ENCODE assay signal across 17 mouse cellular contexts in the genomic region with DNA sequence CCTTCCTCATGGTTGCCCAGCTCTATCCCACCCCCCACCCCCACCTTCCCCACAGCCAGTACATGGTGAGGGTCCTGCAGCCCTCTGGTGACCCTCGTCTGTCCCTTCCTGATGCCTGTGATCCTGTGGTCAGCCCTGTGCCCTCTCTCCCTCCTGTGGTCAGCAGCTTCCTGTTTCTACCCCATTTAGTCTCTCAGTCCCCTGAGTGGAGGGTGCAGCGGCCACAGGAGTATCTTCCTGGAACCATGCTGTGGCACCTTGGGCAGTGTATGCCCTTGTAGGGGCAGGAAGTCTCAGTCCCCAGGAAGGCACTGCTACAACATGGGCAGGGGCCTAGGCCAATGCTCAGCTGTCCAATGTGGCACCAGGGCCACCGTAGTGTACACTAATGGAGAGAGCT. TPM values are rescaled to one million over a fixed set of nuclear protein-coding genes. Genes with fewer than 3 reads are reported as not detected.
DNase-seq lines count a peak whose midpoint lies in the region; ATAC-seq lines count a peak whose summit lies in the region.
"Had no signal": no experiment of that assay in that cellular context is flagged by ENCODE, and none has a peak within 500 bp of the region (broad histone marks: within the 10 kb centered on the region; RNA-seq: fewer than 3 reads in every experiment).

No protein-coding gene starts in this region.

- no peaks in the 10 kb centered on the region for H3K36me3 ChIP-seq in liver, embryonic 11.5 days (ENCODE audit: control insufficient read depth, insufficient read depth, low read length)
- H3K36me3 ChIP-seq: lung, embryonic 15.5 days; midbrain, embryonic 13.5 days had no signal

- DNase-seq in lung, postnatal 36 days = peak; percentile 46
- DNase-seq in lung, postnatal 14 days = no peak
- DNase-seq in liver, embryonic 11.5 days (ENCODE audit: low spot score) = no peak
- DNase-seq in ovary, postnatal 14 days (ENCODE audit: low spot score) = no peak
- DNase-seq in left cerebral cortex, postnatal 25 days (ENCODE audit: low spot score in 2 of 2) = no peak
- DNase-seq: adrenal gland, postnatal 10 days; cerebellum, postnatal 10 days; heart, adult 18-20 months; kidney, postnatal 10 days; thymus, adult 18-20 months had no signal

- H3K9me3 ChIP-seq in liver, embryonic 11.5 days (ENCODE audit: control insufficient read depth, low read length) = no peaks in the 10 kb centered on the region
- H3K9me3 ChIP-seq: lung, embryonic 15.5 days; midbrain, embryonic 13.5 days had no signal

- H3K9ac ChIP-seq in liver, embryonic 11.5 days (ENCODE audit: low read depth, low read length) = no peak overlapping the region
- H3K9ac ChIP-seq: lung, embryonic 15.5 days; midbrain, embryonic 13.5 days had no signal

- H3K4me2 ChIP-seq in liver, embryonic 11.5 days = peak overlapping the region; percentile 15; the same call in 1 of the 2 replicates
- H3K4me2 ChIP-seq: lung, embryonic 15.5 days; midbrain, embryonic 13.5 days had no signal

- intact Hi-C loops in left cerebral cortex, postnatal 25 days (cut with DNase I) = no loop called here

- peak; percentile 55 for ATAC-seq in common myeloid progenitor, adult 5-6 weeks (replicated peaks; ENCODE audit: low read depth, poor library complexity, severe bottlenecking)
- ATAC-seq in liver, embryonic 11.5 days (replicated peaks; ENCODE audit: low FRiP score) = peak; percentile 16; the same call in 1 of the 2 replicates
- peak; percentile 30 for ATAC-seq in neutrophil, adult 5-6 weeks (ENCODE audit: extremely low read depth, insufficient number of reproducible peaks, low FRiP score, poor library complexity, severe bottlenecking)
- ATAC-seq: intestine, postnatal 0 days; midbrain, embryonic 13.5 days had no signal

- peaks cover 17% of the 10 kb centered on the region for H3K4me1 ChIP-seq in liver, embryonic 11.5 days (replicated peaks; ENCODE audit: control insufficient read depth, insufficient read depth, low read length)

- 39% methylated on average over 3 of the region's 3 CpGs for WGBS in liver, embryonic 11.5 days

- H3K27me3 ChIP-seq in liver, embryonic 11.5 days (replicated peaks; ENCODE audit: control insufficient read depth, insufficient read depth, low read length) = no peaks in the 10 kb centered on the region
- H3K27me3 ChIP-seq: lung, embryonic 15.5 days; midbrain, embryonic 13.5 days had no signal

- H3K27ac ChIP-seq in liver, embryonic 11.5 days (ENCODE audit: low read depth, low read length) = peak overlapping the region; percentile 28; the same call in 1 of the 2 replicates
- H3K27ac ChIP-seq: lung, embryonic 15.5 days; midbrain, embryonic 13.5 days had no signal

- H3K4me3 ChIP-seq in liver, embryonic 11.5 days (ENCODE audit: low read depth, low read length) = no peak overlapping the region
- H3K4me3 ChIP-seq: lung, embryonic 15.5 days; midbrain, embryonic 13.5 days had no signal

RNA-seq across cellular contexts. Expression of gene Arap1, which starts 9.0 kb away (rescaled TPM):
- total RNA-seq in common myeloid progenitor, adult 5-6 weeks (2017) = 97.4 and 98.9 TPM in 2 replicates
- polyA plus RNA-seq in liver, embryonic 11.5 days (2014; fragmentation: Nextera tagmentation; extraction: Ambion mirVana) = 33.8 and 33.9 TPM in 2 replicates
- total RNA-seq in neutrophil, adult 5-6 weeks (2017) = 331 and 365 TPM in 2 replicates
- 10 to 100 TPM; 17.9 to 19.9 TPM for total RNA-seq in left cerebral cortex, postnatal 25 days (2021)

RNA-seq across cellular contexts. Expression of gene Stard10, which starts 40.0 kb away (rescaled TPM):
- 66.4 and 70.4 TPM in 2 replicates for total RNA-seq in common myeloid progenitor, adult 5-6 weeks (2017)
- 86.4 and 93.9 TPM in 2 replicates for polyA plus RNA-seq in liver, embryonic 11.5 days (2014; fragmentation: Nextera tagmentation; extraction: Ambion mirVana)
- 14.3 and 27.9 TPM in 2 replicates for total RNA-seq in neutrophil, adult 5-6 weeks (2017)
- total RNA-seq in left cerebral cortex, postnatal 25 days (2021) = 10 to 100 TPM; 60.4 to 66.1 TPM

RNA-seq across cellular contexts. Expression of gene Gm45837, which starts 53.8 kb away (rescaled TPM):
- total RNA-seq in common myeloid progenitor, adult 5-6 weeks (2017) = 6.5 TPM in 1 of 2 replicates, not detected in the other
- 2.1 TPM in 1 of 2 replicates, not detected in the other for polyA plus RNA-seq in liver, embryonic 11.5 days (2014; fragmentation: Nextera tagmentation; extraction: Ambion mirVana)
- 7.8 and 27.3 TPM in 2 replicates for total RNA-seq in neutrophil, adult 5-6 weeks (2017)
- not detected for total RNA-seq in left cerebral cortex, postnatal 25 days (2021)
- total RNA-seq: layer of hippocampus, postnatal 14 days had no signal
- polyA plus RNA-seq: hindbrain, embryonic 11.5 days; intestine, postnatal 0 days; midbrain, embryonic 13.5 days had no signal

RNA-seq across cellular contexts. Expression of gene Atg16l2, which starts 54.8 kb away (rescaled TPM):
- 8.9 and 11.3 TPM in 2 replicates for total RNA-seq in common myeloid progenitor, adult 5-6 weeks (2017)
- 5.7 and 6.4 TPM in 2 replicates for polyA plus RNA-seq in liver, embryonic 11.5 days (2014; fragmentation: Nextera tagmentation; extraction: Ambion mirVana)
- total RNA-seq in neutrophil, adult 5-6 weeks (2017) = 96.9 and 109 TPM in 2 replicates
- 10 to 100 TPM; 49.9 to 59.4 TPM for total RNA-seq in left cerebral cortex, postnatal 25 days (2021)
